Mouse (Mus musculus) myocyte (in vitro differentiated cells): ENCODE results near the gene Vti1a. TPM values are rescaled to one million over a fixed set of nuclear protein-coding genes. Genes with fewer than 3 reads are reported as not detected.

ENCODE experiments used
- H3K27me3 ChIP-seq: one replicate; pipeline ENCODE4 v1.6.1; 2011; ENCODE audit not compliant: control insufficient read depth, insufficient read depth, insufficient read length
- H3K36me3 ChIP-seq: one replicate; pipeline ENCODE4 v1.6.1; 2011; ENCODE audit not compliant: control insufficient read depth, insufficient read depth
- H3K4me2 ChIP-seq: one replicate; pipeline ENCODE4 v1.6.1; 2011; ENCODE audit warnings: low read depth, control low read depth
- H3K4me3 ChIP-seq: one replicate; pipeline ENCODE4 v1.5.1; 2011; ENCODE audit warnings: mild to moderate bottlenecking, control low read depth, moderate library complexity
- H3K79me2 ChIP-seq: one replicate; pipeline ENCODE4 v1.6.1; 2011; ENCODE audit not compliant: control insufficient read depth, insufficient read depth
- H3ac ChIP-seq: one replicate; pipeline ENCODE4 v1.6.1; 2011; ENCODE audit not compliant: control insufficient read depth, insufficient read length
- CEBPB ChIP-seq: IDR thresholded peaks from 2 replicates; pipeline ENCODE4 v1.6.1; 2011; ENCODE audit warnings: mild to moderate bottlenecking, moderate library complexity; ENCODE audit not compliant: poor library complexity, insufficient read depth, severe bottlenecking
- E2F4 ChIP-seq: IDR thresholded peaks from one replicate; pipeline ENCODE4 v1.6.1; 2011; ENCODE audit warnings: mild to moderate bottlenecking, control low read depth, moderate library complexity; ENCODE audit not compliant: insufficient read depth
- MAX ChIP-seq: IDR thresholded peaks from one replicate; pipeline ENCODE4 v1.6.1; 2011; ENCODE audit warnings: low read depth, mild to moderate bottlenecking, control low read depth
- MYOD1 ChIP-seq, 3 experiments: IDR thresholded peaks; one replicate each; pipeline ENCODE4 v1.6.1; 2011; ENCODE audit warnings: control low read depth in 2 of 3, low read depth in 2 of 3, mild to moderate bottlenecking in 2 of 3, moderate library complexity in 1 of 3; ENCODE audit not compliant: insufficient read length in 2 of 3, control insufficient read depth in 1 of 3
- MYOG ChIP-seq, 3 experiments: IDR thresholded peaks; one replicate each; pipeline ENCODE4 v1.6.1; 2011; ENCODE audit warnings: control low read depth in 2 of 3, low read depth in 2 of 3, mild to moderate bottlenecking in 2 of 3; ENCODE audit not compliant: insufficient read length in 2 of 3, control insufficient read depth in 1 of 3, insufficient read depth in 1 of 3
- POLR2A ChIP-seq: IDR thresholded peaks from one replicate; pipeline ENCODE4 v1.6.1; 2011; ENCODE audit warnings: low read depth, mild to moderate bottlenecking, control low read depth, moderate library complexity; ENCODE audit not compliant: insufficient read length
- POLR2AphosphoS2 ChIP-seq: IDR thresholded peaks from one replicate; pipeline ENCODE4 v1.6.1; 2011; ENCODE audit warnings: low read depth, control low read depth; ENCODE audit not compliant: insufficient read length
- REST ChIP-seq: IDR thresholded peaks from one replicate; pipeline ENCODE4 v1.6.1; 2011; ENCODE audit warnings: mild to moderate bottlenecking, control low read depth, moderate library complexity; ENCODE audit not compliant: insufficient read depth, insufficient read length
- SRF ChIP-seq: IDR thresholded peaks from one replicate; pipeline ENCODE4 v1.6.1; 2011; ENCODE audit warnings: low read depth; ENCODE audit not compliant: control insufficient read depth, insufficient read length
- TCF12 ChIP-seq: IDR thresholded peaks from one replicate; pipeline ENCODE4 v1.6.1; 2011; ENCODE audit warnings: mild to moderate bottlenecking, control low read depth; ENCODE audit not compliant: poor library complexity, insufficient read depth, severe bottlenecking
- TCF3 ChIP-seq: IDR thresholded peaks from one replicate; pipeline ENCODE4 v1.6.1; 2011; ENCODE audit warnings: low read depth, control low read depth; ENCODE audit not compliant: insufficient read length
- USF1 ChIP-seq: IDR thresholded peaks from one replicate; pipeline ENCODE4 v1.6.1; 2011; ENCODE audit warnings: low read depth, mild to moderate bottlenecking, control low read depth, moderate library complexity
- polyA plus RNA-seq: library from polyadenylated mRNA; unstranded; fragments of >200 nt; fragmentation: generic; extraction: Trizol; gene quantifications from one replicate; pipeline ENCODE4 v1.2.1, GENCODE M21; 2012; ENCODE audit warnings: missing spikeins

Vti1a gene
- polyA plus RNA-seq, 1 experiment: 10.5 TPM

- no peak for TF ChIP-seq MYOD1 (IDR thresholded peaks at IDR 0.05; ENCODE audit: control insufficient read depth in 1 of 3, insufficient read length in 2 of 3, low read depth in 2 of 3)
- no peak for TF ChIP-seq POLR2AphosphoS2
- TF ChIP-seq REST: no peak
- no peak for TF ChIP-seq SRF
- TF ChIP-seq TCF3: no peak
- no peak for TF ChIP-seq POLR2A
- TF ChIP-seq TCF12: no peak
- TF ChIP-seq CEBPB: no peak
- no peak for TF ChIP-seq E2F4
- no peak for TF ChIP-seq MYOG (IDR thresholded peaks at IDR 0.05; ENCODE audit: control insufficient read depth in 1 of 3, insufficient read depth in 1 of 3, insufficient read length in 2 of 3, low read depth in 2 of 3)
- TF ChIP-seq USF1: no peak
- no peak for TF ChIP-seq MAX
- H3ac ChIP-seq: no peak overlapping the region
- no peaks in the 10 kb centered on the region for H3K27me3 ChIP-seq
- H3K36me3 ChIP-seq: no peaks in the 10 kb centered on the region
- no peak overlapping the region for H3K4me2 ChIP-seq
- no peak overlapping the region for H3K4me3 ChIP-seq
- no peaks in the 10 kb centered on the region for H3K79me2 ChIP-seq
Measured at GRCm38 (mm10) chr19:55662521-55663223, 346.6 kb downstream of the Vti1a start.

GRCm38 (mm10) chr19:55667787-55668186 lies 351.7 kb downstream of the Vti1a start:
- no peak overlapping the region for H3ac ChIP-seq
- TF ChIP-seq SRF (no peak), REST (no peak), TCF3 (no peak), CEBPB (no peak), USF1 (no peak), MYOD1 (IDR thresholded peaks at IDR 0.05; ENCODE audit: control insufficient read depth in 1 of 3, insufficient read length in 2 of 3, low read depth in 2 of 3) (no peak), POLR2AphosphoS2 (no peak), TCF12 (no peak), E2F4 (no peak), MYOG (IDR thresholded peaks at IDR 0.05; ENCODE audit: control insufficient read depth in 1 of 3, insufficient read depth in 1 of 3, insufficient read length in 2 of 3, low read depth in 2 of 3) (no peak), MAX (no peak), POLR2A (no peak)
- H3K4me2 ChIP-seq: no peak overlapping the region
- no peaks in the 10 kb centered on the region for H3K36me3 ChIP-seq
- H3K27me3 ChIP-seq: no peaks in the 10 kb centered on the region
- H3K79me2 ChIP-seq: no peaks in the 10 kb centered on the region
- no peak overlapping the region for H3K4me3 ChIP-seq

DNA sequence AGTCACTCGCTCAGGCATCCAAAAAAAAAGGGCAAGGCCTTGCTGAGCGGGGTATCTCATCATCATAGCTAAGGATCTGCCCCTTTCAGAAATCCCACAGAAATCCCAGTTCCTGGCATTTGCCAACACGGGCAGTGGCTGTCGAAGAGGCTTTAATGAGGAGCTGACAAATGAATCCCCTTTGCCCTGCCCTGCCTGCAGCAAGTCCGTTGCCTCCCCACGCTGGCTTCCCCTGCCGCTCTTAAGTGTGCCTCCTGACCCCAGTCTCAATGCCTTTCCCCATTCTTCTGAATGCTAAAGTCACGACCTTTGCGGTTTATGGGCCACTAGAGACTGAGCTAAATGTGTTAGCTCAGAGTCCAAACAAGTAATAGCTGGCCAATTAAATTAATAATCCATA lies 352.8 kb downstream of the Vti1a start:
- no peak overlapping the region for H3ac ChIP-seq

More for the DNA sequence above, 352.8 kb downstream of the Vti1a start:
- TF ChIP-seq CEBPB (no peak), MAX (no peak), USF1 (no peak), POLR2A (no peak), SRF (no peak), E2F4 (no peak), MYOG (IDR thresholded peaks at IDR 0.05; ENCODE audit: control insufficient read depth in 1 of 3, insufficient read depth in 1 of 3, insufficient read length in 2 of 3, low read depth in 2 of 3) (no peak)
- Histone ChIP-seq H3K27me3 (no peaks in the 10 kb centered on the region), H3K36me3 (no peaks in the 10 kb centered on the region), H3K4me2 (no peak overlapping the region), H3K79me2 (no peaks in the 10 kb centered on the region), H3K4me3 (no peak overlapping the region)

Other genes with a start within 250 kb of the Vti1a start
- 18.1 TPM for gene Gpam, start 189.1 kb upstream of the Vti1a start, polyA plus RNA-seq
- gene Tectb, start 135.6 kb upstream of the Vti1a start, polyA plus RNA-seq: not detected
- 0.05 TPM for gene Gucy2g, start 75.1 kb upstream of the Vti1a start, polyA plus RNA-seq
- gene Acsl5, start 64.4 kb upstream of the Vti1a start, polyA plus RNA-seq: 16.0 TPM
- 37.4 TPM for gene Zdhhc6, start 263 bp upstream of the Vti1a start, polyA plus RNA-seq